Mouse (Mus musculus) G1E (cell line): ENCODE results near the gene Armh3. TPM values are rescaled to one million over a fixed set of nuclear protein-coding genes. Genes with fewer than 3 reads are reported as not detected.

Experiments used
- ATAC-seq: 2 replicates; pipeline ENCODE4 v1.8.0; 2016; ENCODE audit warnings: mild to moderate bottlenecking; ENCODE audit not compliant: insufficient number of reproducible peaks, poor library complexity, low FRiP score, severe bottlenecking; ENCODE audit errors: extremely low read depth
- DNase-seq: peaks from one replicate; pipeline ENCODE4 v3.0.0; 2012; ENCODE audit warnings: low spot score
- H3K27me3 ChIP-seq: 2 replicates; pipeline ENCODE4 v1.6.1; 2012; ENCODE audit warnings: mild to moderate bottlenecking, low read length, inconsistent platforms; ENCODE audit not compliant: insufficient read depth
- H3K36me3 ChIP-seq: replicated peaks from 2 replicates; pipeline ENCODE3; 2012; ENCODE audit warnings: mild to moderate bottlenecking, inconsistent platforms
- H3K4me1 ChIP-seq: 2 replicates; pipeline ENCODE4 v1.6.1; 2012; ENCODE audit warnings: low read depth, low read length, inconsistent platforms, mixed read lengths; ENCODE audit not compliant: insufficient read depth
- H3K4me3 ChIP-seq: 2 replicates; pipeline ENCODE4 v1.5.1; 2012; ENCODE audit warnings: low read depth, mild to moderate bottlenecking, inconsistent platforms, low read length, moderate library complexity, mixed read lengths
- H3K9me3 ChIP-seq: replicated peaks from 2 replicates; pipeline ENCODE4 v1.6.1; 2012; ENCODE audit warnings: inconsistent platforms
- CTCF ChIP-seq: IDR thresholded peaks from 2 replicates; pipeline ENCODE4 v1.5.1; 2012; ENCODE audit warnings: low read depth, low read length, inconsistent platforms, mixed read lengths
- GATA1 ChIP-seq: IDR thresholded peaks from 2 replicates; pipeline ENCODE4 v1.6.1; 2012; ENCODE audit warnings: borderline replicate concordance, low read length, inconsistent platforms, mixed read lengths
- GATA2 ChIP-seq: IDR thresholded peaks from 2 replicates; pipeline ENCODE4 v1.6.1; 2012; ENCODE audit warnings: low read depth, low read length, inconsistent platforms, borderline replicate concordance
- POLR2AphosphoS5 ChIP-seq: IDR thresholded peaks from 2 replicates; pipeline ENCODE4 v1.6.1; 2012; ENCODE audit warnings: low read depth, low read length, inconsistent platforms; ENCODE audit not compliant: insufficient replicate concordance
- TAL1 ChIP-seq: conservative IDR thresholded peaks from 2 replicates; pipeline ENCODE4 v1.6.1; 2012; ENCODE audit warnings: low read depth, low read length, inconsistent platforms, mixed read lengths
- polyA plus RNA-seq: library from polyadenylated mRNA; stranded (reverse); fragments of >175 nt; gene quantifications from 2 replicates; pipeline ENCODE4 v1.2.3, GENCODE M21; 2012
- total RNA-seq, 2 experiments: library from RNA; stranded (forward) in 1 of 2; stranded (reverse) in 1 of 2; fragments of 200-1000 nt in 1 of 2; fragments of >200 nt in 1 of 2; fragmentation: Nextera tagmentation in 1 of 2; gene quantifications; 2 replicates each; pipeline ENCODE4 v1.2.3; 2014 to 2017

Armh3 gene
- total and polyA plus RNA-seq, 3 experiments, result 1.9 to 13.0 (median 7.1) TPM

- Histone ChIP-seq H3K4me3 (no peak overlapping the region), H3K4me1 (no peaks in the 10 kb centered on the region), H3K9me3 (no peaks in the 10 kb centered on the region), H3K27me3 (no peaks in the 10 kb centered on the region), H3K36me3 (peaks cover 35% of the 10 kb centered on the region)
- no peak for TF ChIP-seq GATA2
- no peak for TF ChIP-seq CTCF
- TF ChIP-seq POLR2AphosphoS5, result no peak
- no peak for TF ChIP-seq TAL1
- DNase-seq, result no peak
- ATAC-seq, result no peak
These were observed 80.4 kb downstream of the Armh3 start for GRCm38 (mm10) chr19:45917856-45918255.

GRCm38 (mm10) chr19:45916461-45916860 lies 81.8 kb downstream of the Armh3 start:
- H3K27me3 ChIP-seq, result no peaks in the 10 kb centered on the region
- H3K4me1 ChIP-seq, result no peaks in the 10 kb centered on the region
- DNase-seq, result no peak
- ATAC-seq, result no peak
- no peak for TF ChIP-seq GATA1
- TF ChIP-seq GATA2, result no peak
- TF ChIP-seq POLR2AphosphoS5, result no peak
- no peak for TF ChIP-seq TAL1
- TF ChIP-seq CTCF, result no peak
- peaks cover 30% of the 10 kb centered on the region for H3K36me3 ChIP-seq
- no peaks in the 10 kb centered on the region for H3K9me3 ChIP-seq
- no peak overlapping the region for H3K4me3 ChIP-seq

- Histone ChIP-seq H3K4me1 (no peaks in the 10 kb centered on the region), H3K27me3 (no peaks in the 10 kb centered on the region), H3K9me3 (no peaks in the 10 kb centered on the region), H3K36me3 (peaks cover 29% of the 10 kb centered on the region), H3K4me3 (no peak overlapping the region)
- TF ChIP-seq GATA2, result no peak
- no peak for TF ChIP-seq CTCF
- no peak for TF ChIP-seq GATA1
- no peak for TF ChIP-seq POLR2AphosphoS5
- TF ChIP-seq TAL1, result no peak
- ATAC-seq (no peak), DNase-seq (no peak)
These were observed 82.3 kb downstream of the Armh3 start for GRCm38 (mm10) chr19:45916026-45916425.

- peaks cover 16% of the 10 kb centered on the region for H3K36me3 ChIP-seq
These were observed 85.3 kb downstream of the Armh3 start for GRCm38 (mm10) chr19:45913036-45913435.

GRCm38 (mm10) chr19:45912376-45912775 lies 85.9 kb downstream of the Armh3 start:
- ATAC-seq (no peak), DNase-seq (no peak)
- Histone ChIP-seq H3K4me1 (no peaks in the 10 kb centered on the region), H3K4me3 (no peak overlapping the region), H3K9me3 (no peaks in the 10 kb centered on the region), H3K36me3 (peaks cover 16% of the 10 kb centered on the region), H3K27me3 (no peaks in the 10 kb centered on the region)
- TF ChIP-seq POLR2AphosphoS5 (no peak), CTCF (no peak), GATA1 (no peak), TAL1 (no peak), GATA2 (no peak)

More at GRCm38 (mm10) chr19:45913036-45913435, 85.3 kb downstream of the Armh3 start:
- Histone ChIP-seq H3K27me3 (no peaks in the 10 kb centered on the region), H3K4me3 (no peak overlapping the region), H3K9me3 (no peaks in the 10 kb centered on the region), H3K4me1 (no peaks in the 10 kb centered on the region)
- DNase-seq (no peak), ATAC-seq (no peak)
- TF ChIP-seq CTCF (no peak), TAL1 (no peak), GATA1 (no peak), POLR2AphosphoS5 (no peak), GATA2 (no peak)

GRCm38 (mm10) chr19:45911236-45912025 lies 86.9 kb downstream of the Armh3 start:
- Histone ChIP-seq H3K9me3 (no peaks in the 10 kb centered on the region), H3K4me3 (no peak overlapping the region), H3K36me3 (peaks cover 13% of the 10 kb centered on the region), H3K27me3 (no peaks in the 10 kb centered on the region), H3K4me1 (no peaks in the 10 kb centered on the region)
- TF ChIP-seq TAL1, result no peak
- TF ChIP-seq POLR2AphosphoS5, result no peak
- TF ChIP-seq GATA1, result no peak
- TF ChIP-seq GATA2, result no peak
- no peak for TF ChIP-seq CTCF
- no peak for DNase-seq
- ATAC-seq, result no peak
